Mouse (Mus musculus): ENCODE results near the gene Fbp1. TPM values are rescaled to one million over a fixed set of nuclear protein-coding genes. Genes with fewer than 3 reads are reported as not detected.

Gene Fbp1
- polyA plus RNA-seq (2015; fragmentation: Illumina TruSeq; extraction: RNeasy Lipid Tissue Mini Kit (QIAGEN cat#74804); ENCODE audit: insufficient read depth, low replicate concordance): not detected

DNA sequence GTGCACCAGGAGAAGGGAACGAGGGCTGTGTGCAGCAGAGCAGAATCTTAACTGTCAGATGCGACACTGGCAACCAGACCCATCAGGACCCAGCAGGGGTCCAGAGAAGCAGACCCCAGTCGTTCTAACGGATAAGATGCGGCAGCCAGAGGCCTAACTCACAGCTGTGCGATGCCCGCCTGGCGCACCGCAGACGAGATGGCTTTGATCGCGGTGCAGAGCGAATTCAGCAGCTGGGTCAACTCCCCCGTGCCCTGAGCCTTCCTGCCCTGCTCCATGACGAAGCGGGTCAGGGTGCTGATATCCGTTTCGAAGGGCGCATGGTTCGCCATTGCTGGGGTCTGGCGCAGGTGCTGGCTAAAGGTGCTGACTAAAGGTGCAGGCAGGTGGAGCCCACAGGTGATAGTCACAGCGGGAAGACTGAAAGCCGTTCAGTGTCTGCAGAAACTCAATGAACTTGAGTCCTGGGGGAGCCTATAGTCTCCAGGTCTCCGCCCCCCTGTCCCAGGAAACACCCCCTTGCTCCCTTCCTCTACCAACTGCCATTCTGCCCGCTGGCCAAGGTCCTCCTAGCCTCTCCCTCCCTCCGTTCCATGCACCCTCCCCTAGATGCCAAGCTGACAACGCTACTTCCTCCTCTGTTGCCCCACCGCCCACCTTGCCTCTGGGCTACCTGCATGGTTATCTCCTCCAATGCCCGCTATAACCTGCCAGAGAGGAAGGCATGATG lies at the start of gene Fbp1:
Fbp1 (minus strand) TSS at position 571 of the 730 bp plus-strand sequence.

DNA sequence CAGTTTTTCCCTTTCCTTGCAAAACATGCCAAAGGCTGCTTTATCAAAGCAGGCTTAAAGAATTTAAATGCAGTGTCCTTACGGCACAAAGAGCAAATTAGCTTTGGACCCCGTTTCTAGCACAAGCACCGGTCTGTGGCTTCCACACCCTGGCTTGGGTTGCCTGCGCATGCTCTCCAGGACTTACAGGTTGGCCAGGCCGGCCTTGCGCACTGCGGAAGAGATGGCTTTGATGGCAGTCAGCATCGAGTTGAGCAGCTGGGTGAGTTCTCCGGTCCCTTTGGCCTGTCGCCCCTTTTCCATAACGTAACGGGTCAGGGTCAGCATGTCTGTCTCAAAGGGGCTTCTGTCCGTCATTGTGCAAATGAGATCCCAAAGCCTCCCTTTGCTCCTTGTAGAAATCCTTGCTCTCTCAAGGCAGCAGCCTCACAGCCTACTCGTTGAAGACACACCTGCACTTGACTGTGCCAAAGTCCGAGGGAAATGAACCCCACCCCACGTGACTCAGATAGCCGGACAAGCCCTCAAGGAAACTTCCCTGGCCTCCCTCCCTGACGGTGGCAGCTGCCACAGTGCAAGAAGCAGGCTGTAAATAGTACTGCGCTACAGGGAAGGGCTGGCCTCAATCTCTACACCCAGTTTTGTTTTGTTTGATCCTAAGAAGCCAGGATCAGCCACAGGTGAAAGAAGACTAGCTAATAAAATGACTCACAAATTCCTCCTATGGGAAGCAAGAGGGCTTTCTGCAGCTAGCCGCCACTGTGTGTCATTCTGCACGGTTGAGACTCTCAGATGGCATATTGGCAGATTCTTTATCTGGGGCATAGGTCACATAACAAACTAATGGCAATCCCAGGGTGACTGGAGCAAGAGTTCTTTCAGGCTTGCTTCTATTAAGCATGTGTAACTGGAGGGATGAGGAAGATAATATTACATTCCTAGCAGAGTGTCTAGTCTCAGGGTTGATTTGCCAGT lies 29.9 kb downstream of the Fbp1 start, which contains the start of gene Fbp2:
Fbp2 (minus strand) TSS at position 482 of the 975 bp plus-strand sequence.

Other genes starting within 250 kb of the Fbp1 start
- 39.6 TPM for gene Platr25, start 127.6 kb downstream of the Fbp1 start, polyA plus RNA-seq (2015; fragmentation: Illumina TruSeq; extraction: RNeasy Lipid Tissue Mini Kit (QIAGEN cat#74804); ENCODE audit: insufficient read depth, low replicate concordance)
- gene Gm5141, start 102.5 kb downstream of the Fbp1 start, polyA plus RNA-seq (2015; fragmentation: Illumina TruSeq; extraction: RNeasy Lipid Tissue Mini Kit (QIAGEN cat#74804); ENCODE audit: insufficient read depth, low replicate concordance): 9.4 TPM
- gene Fbp2, start 29.9 kb downstream of the Fbp1 start, polyA plus RNA-seq (2015; fragmentation: Illumina TruSeq; extraction: RNeasy Lipid Tissue Mini Kit (QIAGEN cat#74804); ENCODE audit: insufficient read depth, low replicate concordance): not detected
- gene 2010111I01Rik, start 76.6 kb upstream of the Fbp1 start, polyA plus RNA-seq (2015; fragmentation: Illumina TruSeq; extraction: RNeasy Lipid Tissue Mini Kit (QIAGEN cat#74804); ENCODE audit: insufficient read depth, low replicate concordance): 46.7 TPM